Mouse (Mus musculus) liver, adult (tissue): ENCODE results near the gene Pigv.

Experiments
- GATA4 ChIP-seq: IDR thresholded peaks from 2 replicates; pipeline ENCODE4 v1.6.1; 2014; ENCODE audit warnings: mild to moderate bottlenecking, low read length; ENCODE audit not compliant: insufficient replicate concordance

Pigv gene

GRCm38 (mm10) chr4:133676189-133676588 is 3.7 kb upstream of the Pigv start:
- no peak for TF ChIP-seq GATA4

GRCm38 (mm10) chr4:133675594-133676016 is 3.2 kb upstream of the Pigv start:
- TF ChIP-seq GATA4 = no peak

GRCm38 (mm10) chr4:133674331-133674695 is 1.9 kb upstream of the Pigv start:
- TF ChIP-seq GATA4 = no peak

- peak; percentile 45; the same call in 1 of the 2 replicates for TF ChIP-seq GATA4
Measured at GRCm38 (mm10) chr4:133673666-133674330, 1.4 kb upstream of the Pigv start.

GRCm38 (mm10) chr4:133672845-133673647 is 599 bp upstream of the Pigv start:
- peak; percentile 8; the same call in 1 of the 2 replicates for TF ChIP-seq GATA4

GRCm38 (mm10) chr4:133671184-133671880 is 1.1 kb downstream of the Pigv start:
- TF ChIP-seq GATA4 = no peak

GRCm38 (mm10) chr4:133669652-133670210 is 2.7 kb downstream of the Pigv start:
- no peak for TF ChIP-seq GATA4

- TF ChIP-seq GATA4 = no peak
Measured at GRCm38 (mm10) chr4:133668537-133668936, 3.9 kb downstream of the Pigv start.

- TF ChIP-seq GATA4 = no peak
Measured at GRCm38 (mm10) chr4:133666199-133666598, 6.2 kb downstream of the Pigv start.

GRCm38 (mm10) chr4:133665118-133665517 is 7.3 kb downstream of the Pigv start:
- no peak for TF ChIP-seq GATA4

- TF ChIP-seq GATA4 = no peak
Measured at GRCm38 (mm10) chr4:133662945-133663344, 9.5 kb downstream of the Pigv start.

- no peak for TF ChIP-seq GATA4
Measured at GRCm38 (mm10) chr4:133662421-133662820, 10.0 kb downstream of the Pigv start.

GRCm38 (mm10) chr4:133660193-133661155 is 12.0 kb downstream of the Pigv start:
- no peak for TF ChIP-seq GATA4

GRCm38 (mm10) chr4:133659497-133660192 is 12.8 kb downstream of the Pigv start:
- TF ChIP-seq GATA4 = no peak
